Mouse (Mus musculus) right cerebral cortex, adult 2 months (tissue): Measurements from ENCODE around the gene Cphx1.
A peak's percentile ranks its signal among the peaks of the same experiment; 100 is the strongest.
"Not testable (repeated sequence)": the region's sequence is repeated elsewhere in the genome, so short reads cannot be mapped to it uniquely, and the experiment has no call there.

Source experiments
- DNase-seq, 2 experiments: peaks; one replicate each; pipeline ENCODE4 v3.0.0; 2021 to 2022; ENCODE audit warnings: low spot score in 2 of 2

Gene Cphx1

DNA sequence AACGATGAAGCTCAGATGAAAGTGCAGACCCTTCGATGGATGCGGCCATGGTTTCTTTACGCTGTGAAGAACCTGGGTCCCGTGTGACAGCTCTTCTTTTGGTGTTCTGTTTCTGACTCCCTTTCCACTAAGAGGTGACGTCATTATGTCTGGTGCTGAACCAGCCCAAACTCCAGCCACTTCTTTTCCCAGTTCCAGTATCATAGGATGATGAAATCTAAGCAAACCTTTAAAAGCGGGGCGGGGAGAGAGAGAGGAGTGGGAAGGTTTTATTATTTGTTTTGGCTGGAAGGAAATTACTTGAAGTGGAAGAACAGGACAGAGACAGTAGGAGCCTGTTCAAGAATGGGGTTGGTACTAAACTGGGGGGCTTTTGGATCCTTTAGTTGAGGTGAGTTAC, at the start of gene Cphx1:
Gene Cphx1 (plus strand): TSS at position 301 of the 400 bp plus-strand sequence.
- not testable (repeated sequence) for DNase-seq

DNA sequence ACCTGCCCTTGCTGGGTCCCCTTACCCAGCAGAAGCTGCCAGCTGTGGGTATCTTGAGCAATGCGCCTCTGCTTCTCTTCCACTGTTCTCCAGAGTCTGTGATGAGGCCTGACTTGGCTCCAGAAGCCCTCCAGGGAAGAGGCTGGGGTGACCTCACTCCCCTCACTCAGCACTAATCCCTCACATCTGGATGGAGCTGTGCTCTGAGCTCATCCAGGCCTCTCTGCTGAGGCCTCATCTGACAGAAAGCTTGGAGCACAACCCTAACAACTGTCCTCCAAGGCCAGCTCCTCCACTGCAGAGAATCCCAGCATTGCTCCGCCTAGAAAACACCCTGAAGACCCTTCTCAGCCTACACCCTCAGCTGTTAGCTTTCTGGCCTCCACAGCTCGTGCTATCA, 43.5 kb upstream of the Cphx1 start:
- DNase-seq, result not testable (repeated sequence)

DNA sequence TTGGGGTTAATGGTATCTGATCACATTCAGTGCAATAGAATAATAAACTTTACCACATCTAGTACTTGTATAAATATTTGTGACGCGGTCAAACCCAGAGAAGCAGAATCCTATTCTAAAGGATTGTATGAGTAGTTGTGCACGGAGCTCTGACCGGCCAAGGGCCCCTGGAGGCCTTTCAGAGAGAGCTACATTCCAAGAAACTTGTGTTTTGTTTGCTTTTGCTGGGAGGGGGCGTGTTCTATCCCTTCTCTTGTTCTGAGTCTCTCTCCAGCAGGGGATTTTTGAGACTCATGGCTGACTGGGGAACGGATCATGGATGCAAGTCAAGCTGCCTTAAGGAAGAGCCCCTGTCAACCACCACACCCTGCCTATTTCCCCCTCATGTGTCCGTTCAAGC, 42.4 kb upstream of the Cphx1 start:
- not testable (repeated sequence) for DNase-seq

GRCm38 (mm10) chr14:25903000-25903399, 35.1 kb upstream of the Cphx1 start, which contains the start of gene Plac9a:
Plac9a (minus strand) TSS chr14:25903100.
- not testable (repeated sequence) for DNase-seq

DNA sequence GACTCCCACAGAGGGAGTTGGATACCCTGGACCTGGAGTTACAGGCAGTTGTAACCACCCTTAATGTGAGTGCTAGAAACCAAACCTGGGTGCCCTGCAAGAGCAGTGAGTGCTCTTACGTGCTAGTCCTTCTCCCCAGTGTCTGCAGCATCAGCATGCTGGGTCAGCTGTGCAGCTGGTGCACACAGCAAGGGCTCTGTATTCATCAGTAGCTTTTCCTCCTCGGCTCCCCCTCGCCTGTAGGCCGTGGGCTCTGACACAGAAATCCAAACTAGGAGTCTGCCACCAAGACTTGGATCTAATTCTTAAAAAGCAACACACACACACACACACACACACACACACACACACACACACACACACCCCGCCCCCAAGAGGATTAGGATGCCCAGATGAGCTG, 32.9 kb upstream of the Cphx1 start:
- DNase-seq, result peak; percentile 8 to 27

- not testable (repeated sequence) for DNase-seq
Measured at GRCm38 (mm10) chr14:25907272-25907671, 30.8 kb upstream of the Cphx1 start.

- DNase-seq, result not testable (repeated sequence)
Measured at GRCm38 (mm10) chr14:25908976-25909375, 29.1 kb upstream of the Cphx1 start.

GRCm38 (mm10) chr14:25918427-25919170, 19.5 kb upstream of the Cphx1 start:
- not testable (repeated sequence) for DNase-seq

DNA sequence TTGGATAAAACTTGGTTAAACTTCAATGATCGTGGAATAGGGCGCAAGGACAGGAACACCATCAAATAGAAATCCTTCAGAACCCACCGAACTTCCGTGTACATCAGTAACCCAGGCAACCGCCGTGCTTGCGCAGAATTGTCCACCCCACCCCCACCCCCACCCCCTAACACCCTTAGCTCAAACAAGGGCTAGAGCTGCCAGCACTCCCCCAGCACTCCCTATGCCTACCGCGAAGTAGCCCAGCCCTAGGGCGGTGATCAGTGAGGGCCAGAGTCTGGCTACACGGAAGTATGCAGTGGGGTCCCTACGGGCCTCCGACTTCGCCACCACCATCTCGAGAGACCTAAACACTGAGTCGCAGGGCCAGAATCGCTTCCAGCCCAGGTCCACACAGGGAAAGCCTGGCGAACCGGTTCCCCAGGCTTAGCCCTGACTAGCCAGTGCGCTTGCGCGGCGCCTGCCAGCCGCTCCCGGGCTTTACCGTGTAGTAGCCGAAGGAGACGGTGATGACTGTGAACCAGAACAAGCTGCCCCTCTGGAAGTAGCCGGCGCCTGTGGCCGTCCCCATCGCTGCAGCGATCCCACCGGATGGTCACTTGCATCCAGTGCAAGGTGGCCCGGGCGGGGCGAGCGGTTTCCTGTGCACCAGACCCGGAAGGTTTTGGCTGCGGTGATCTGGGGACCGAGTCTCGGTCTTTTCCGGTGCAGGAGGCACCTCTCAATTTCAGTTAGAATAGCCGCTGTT, 11.1 kb upstream of the Cphx1 start:
- not testable (repeated sequence) for DNase-seq

DNA sequence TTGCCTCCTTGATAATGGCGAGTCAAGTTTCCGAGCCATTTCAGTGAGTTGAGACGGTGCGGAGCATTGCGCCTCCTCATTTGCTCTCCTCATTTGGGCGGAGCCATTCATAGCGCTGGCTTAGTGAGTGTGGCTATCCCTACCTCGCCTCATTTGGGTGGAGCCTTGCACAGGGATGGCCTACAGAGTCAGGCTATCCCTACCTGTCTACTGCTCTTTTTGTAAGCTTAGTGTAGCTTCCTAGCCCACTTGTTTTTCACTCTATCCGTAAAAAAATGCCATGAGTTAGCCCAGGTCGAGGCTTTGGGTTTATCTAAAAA, 10.6 kb upstream of the Cphx1 start, which contains the start of gene Tmem254a:
Gene Tmem254a (minus strand): TSS at position 111 of the 320 bp plus-strand sequence.
- DNase-seq, result not testable (repeated sequence)

DNA sequence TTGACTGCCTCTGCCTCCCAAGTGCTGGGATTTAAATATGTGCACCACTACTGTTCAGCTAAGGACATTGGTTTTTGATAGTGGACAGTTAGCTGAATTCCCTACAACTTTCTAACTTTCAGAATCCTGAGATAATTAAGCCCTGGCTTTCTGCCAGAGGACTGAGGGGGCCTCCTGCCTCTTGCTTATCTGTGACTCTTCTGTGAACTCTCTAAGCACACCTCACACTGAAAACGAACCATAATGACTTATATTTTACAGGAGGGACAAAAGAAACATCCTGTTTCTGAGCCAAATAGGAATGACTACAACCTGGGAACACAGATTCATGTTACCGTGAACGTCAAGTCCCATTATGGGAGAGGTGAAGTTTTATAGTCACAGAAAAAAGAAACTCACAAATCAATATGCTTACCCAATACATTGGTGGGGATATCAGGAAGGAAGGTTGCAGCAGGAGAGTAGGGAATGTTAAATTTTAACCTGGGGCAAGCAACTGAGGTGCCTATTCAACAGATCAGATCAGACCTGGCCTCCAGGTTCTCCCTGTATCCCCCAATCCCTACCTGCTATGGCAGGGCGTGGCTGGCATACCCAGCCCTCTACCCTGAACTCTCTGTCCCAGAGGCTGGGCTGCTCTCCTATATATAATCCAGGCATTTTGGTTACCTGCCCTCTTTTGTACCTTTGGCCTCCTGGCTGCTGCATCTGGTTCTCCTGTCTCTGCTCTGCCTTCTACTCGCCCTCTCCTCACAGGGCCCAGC, 1.1 kb upstream of the Cphx1 start:
- not testable (repeated sequence) for DNase-seq

DNA sequence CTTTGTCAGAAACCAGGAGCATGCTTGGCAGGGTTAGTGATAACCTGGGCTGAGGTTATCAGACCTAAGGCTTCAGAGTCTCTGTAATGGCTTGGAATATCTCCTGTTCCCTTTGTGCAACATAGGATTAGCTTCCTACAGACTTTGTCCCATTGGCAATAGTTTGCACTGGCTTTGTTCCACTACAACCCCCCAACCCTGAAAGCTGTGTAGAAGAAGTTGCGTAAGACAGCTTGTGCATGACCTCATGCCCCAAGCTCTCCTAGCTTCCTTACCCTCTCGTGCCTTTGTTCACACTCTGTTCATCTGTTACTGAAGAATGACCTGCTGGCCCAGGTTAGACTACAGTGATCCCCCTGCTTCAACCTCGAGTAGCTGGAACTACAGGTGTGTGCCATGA, 19.8 kb downstream of the Cphx1 start:
- not testable (repeated sequence) for DNase-seq

DNA sequence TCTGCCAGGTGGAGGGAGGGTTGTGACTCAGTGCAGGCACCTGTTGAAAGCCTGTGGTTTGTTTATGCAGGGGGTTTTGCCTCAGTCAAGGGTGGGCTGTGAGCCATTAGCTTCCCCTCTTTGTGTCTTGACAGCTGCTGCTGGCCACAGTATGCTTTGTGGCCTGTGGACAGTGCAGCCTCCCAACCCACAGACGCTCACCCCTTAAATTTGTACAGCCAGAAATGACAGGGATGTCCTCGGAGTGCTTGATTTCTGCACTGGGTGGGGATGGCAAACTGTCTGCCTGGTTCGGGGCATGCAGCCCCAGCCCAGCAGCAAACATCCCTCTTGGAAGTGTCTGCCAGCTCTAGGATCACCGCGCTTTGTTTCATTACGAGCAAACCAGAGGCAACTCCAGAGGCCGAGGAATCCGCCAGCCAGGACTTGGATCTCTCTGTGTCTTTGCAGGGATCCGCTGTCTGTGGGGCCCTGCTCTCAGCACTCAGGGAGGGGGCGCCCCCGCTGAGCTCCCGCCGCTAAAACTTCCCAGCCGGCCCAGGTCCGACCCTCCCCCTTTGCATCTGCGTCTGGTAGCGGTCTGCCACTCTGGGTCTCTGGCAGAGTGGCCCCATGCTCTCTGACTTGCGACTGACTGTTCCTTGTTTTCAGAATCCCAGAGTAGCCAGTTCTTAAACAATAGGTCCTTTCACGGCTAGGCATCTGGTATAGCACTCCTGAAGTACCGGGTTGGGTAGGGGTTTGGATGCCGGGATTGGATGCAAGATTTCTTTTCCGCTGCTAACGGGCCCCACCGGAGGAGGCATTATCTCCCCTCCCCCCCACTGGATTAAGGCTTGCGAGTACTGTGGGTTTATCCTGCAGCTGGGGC, 40.5 kb downstream of the Cphx1 start, which contains the start of gene Duxbl1:
Gene Duxbl1 (plus strand): TSS at position 207 of the 871 bp plus-strand sequence.
- not testable (repeated sequence) for DNase-seq

- not testable (repeated sequence) for DNase-seq
Measured at GRCm38 (mm10) chr14:25979242-25979941, 41.3 kb downstream of the Cphx1 start.

GRCm38 (mm10) chr14:25981880-25982279, 43.8 kb downstream of the Cphx1 start:
- DNase-seq, result not testable (repeated sequence)
